Mouse (Mus musculus) frontal cortex, adult 2 months (tissue): ENCODE data around the gene Tnik. TPM values are rescaled to one million over a fixed set of nuclear protein-coding genes. Genes with fewer than 3 reads are reported as not detected.

Experiments
- DNase-seq, 2 experiments: peaks; one replicate each; pipeline ENCODE4 v3.0.0; 2022; ENCODE audit warnings: low spot score in 1 of 2; ENCODE audit errors: extremely low spot score in 1 of 2
- polyA plus RNA-seq: library from polyadenylated mRNA; depleted of rRNA; stranded (reverse); fragments of >200 nt; gene quantifications from 2 replicates; pipeline ENCODE4 v1.2.3, GENCODE M21; 2012

Tnik gene
- polyA plus RNA-seq, 1 experiment: 129 TPM

DNA sequence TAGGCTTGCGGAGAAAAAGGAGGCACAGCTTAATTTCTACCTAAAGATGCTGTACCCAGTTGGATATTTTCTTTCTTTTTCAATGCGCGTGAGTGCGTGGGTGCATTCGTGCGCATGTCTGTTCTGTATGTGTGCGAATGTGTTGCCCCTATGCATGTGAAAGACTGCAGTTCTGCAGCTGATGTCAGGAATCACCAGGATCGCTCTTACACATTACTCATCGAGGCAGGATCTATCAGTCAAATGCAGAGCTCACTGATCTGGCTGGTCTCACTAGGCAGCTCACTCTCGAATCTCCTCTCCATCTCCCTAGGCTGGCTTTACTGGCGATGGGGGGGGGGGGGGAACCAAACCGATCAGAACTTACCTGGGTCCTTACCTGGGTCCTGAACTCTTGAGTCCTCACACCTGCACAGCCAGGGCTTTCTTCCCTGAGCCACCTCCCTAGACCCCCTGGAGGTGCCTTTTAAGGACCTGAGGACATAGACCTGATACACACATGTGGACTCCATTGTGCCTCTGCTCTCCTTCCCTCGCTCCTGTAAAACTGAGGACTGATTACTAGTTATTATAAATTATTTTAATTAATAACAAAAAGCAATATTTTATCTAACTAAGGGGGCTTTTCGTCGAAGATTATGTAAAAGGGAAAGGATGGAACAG, 268.4 kb downstream of the Tnik start:
- peak; percentile 58 to 70 for DNase-seq

DNA sequence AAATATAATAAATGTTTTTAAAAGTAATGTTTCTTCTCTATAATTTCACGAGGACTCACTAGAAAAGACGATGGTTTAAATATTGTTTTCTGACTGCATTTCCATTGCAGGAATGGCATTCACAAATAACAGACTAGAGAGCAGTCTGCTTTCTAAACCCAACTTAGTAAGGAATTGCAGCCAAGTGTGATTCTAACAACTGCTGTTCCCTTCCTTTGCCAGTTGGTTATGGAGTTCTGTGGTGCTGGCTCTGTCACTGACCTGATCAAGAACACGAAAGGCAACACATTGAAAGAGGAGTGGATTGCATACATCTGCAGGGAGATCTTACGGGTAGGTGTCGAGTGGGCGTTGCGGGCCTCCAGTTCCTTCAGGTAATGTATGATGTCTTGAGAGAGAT, 269.7 kb downstream of the Tnik start:
- DNase-seq: no peak

DNA sequence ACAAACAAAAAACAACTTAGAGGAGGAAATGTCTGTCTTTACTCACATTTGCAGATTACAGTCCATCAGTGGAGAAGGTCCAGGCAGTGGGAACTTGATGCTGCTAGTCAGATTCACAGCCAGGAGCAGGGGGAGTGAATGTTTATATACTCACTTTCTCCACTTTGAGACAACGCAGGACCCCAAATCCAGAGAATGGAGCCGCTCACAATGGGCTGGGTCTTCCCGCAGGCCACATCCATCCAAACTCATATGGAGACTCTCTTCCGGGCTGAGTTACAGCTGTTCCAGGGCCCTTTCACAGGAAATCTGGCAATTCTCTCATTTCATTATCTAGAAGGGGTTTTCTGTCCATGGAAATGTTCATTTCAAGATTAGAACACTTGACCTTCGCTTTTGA, 277.1 kb downstream of the Tnik start:
- no peak for DNase-seq

DNA sequence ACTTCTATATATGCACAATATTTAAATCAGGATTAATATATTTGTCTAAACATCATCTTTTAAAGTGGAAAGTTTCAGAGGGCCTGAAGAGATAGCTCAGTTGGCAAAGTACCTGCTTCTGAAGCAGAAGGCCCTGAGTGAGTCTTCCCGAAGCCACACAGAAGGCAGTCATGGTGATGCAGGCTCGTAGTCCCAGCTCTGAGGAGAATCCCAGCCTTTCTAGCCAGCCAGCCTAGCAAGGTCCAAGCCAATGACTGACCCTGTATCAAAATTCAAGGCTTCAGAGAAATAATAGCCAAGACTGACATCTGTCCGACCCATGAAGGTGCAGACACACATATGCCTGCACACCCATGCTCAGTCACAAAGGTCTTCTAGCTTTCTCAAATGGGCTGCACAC, 279.9 kb downstream of the Tnik start:
- DNase-seq: no peak

DNA sequence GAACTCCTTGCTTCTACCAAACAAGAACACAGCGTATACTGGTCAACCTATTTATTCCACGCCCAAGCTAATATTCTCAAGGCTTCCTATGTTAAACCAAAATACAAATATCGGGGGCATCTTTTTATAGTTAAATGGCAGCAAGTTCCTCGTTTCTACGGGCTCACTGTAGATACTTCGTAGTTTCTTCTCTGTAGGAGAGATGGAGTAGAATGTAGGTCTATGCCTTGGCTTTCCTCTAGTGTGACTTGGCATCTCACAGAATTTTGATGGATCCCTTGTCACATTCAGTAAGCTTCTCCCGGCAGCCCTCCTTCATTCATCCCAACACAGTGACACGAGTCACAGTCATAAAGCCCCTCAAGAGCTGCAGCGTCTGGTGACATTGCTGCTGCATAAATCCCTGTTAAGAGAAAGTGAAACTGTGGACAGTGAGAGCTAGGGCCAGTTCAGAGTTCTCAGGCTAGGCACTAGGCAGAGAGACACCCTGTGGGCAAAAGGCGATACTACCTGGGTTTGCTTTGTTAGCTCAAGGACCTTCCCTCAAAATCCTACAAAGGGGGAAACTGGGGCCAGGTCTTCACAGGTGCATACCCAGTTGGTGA, 280.5 kb downstream of the Tnik start:
- no peak for DNase-seq

DNA sequence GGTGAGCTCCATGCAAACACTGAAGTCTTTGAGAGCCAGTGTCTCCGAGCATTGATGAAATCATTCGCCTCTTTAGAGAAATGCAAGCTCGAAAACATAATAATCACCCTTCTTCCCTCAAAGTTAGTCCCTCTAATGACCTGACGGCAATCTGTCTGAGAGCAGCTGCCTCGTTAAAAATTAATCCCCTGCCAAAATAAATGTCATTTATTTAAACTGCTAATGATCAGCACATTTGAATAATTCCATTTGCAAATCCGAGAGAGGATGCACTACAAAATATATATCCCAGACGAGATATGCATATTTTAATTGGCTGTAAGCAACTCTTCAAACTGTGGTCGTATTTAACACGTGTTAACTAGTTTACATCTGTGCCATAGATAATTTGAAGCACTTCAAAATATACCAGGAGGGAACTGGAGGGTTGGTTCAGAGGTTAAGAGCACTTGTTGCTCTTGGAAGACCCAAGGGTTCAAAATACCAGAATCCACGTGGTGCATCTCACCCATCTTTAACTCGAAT, 281.4 kb downstream of the Tnik start:
- no peak for DNase-seq

DNA sequence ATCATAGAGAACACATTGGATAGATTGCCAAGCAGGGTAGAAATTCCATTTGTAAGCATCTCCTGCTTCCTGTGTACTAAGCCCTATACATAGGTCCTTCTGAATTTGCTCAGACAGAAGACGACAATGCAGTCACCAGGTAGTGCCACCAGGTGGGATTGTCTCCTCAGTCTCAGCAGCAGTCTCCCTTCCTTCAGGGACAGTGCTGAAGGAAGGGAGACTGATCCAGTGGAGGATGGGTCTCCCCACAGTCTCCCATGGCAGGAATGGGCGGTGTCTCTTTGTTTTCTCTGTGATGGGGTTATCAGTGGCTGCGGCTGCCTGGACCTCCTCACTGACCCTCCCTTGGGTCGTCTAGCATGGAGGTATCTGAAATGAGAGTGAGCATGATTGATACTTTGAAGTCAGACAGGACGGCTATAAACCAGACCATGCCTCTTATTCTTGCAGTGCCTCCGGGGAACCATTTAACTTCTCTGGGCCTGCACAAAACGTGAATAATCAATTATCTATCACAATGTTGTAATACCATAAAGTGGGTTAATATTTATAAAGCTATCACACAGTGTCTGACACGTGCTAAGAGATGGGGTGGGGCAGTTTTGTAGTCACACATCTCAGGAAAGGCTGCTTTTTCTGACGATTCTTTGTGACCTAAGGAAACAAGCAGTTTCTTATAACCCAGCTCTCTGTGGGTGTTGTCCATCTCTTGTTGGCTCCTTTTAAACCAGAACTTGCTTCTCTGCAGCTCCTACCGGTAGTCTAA, 285.1 kb downstream of the Tnik start:
- DNase-seq: no peak

DNA sequence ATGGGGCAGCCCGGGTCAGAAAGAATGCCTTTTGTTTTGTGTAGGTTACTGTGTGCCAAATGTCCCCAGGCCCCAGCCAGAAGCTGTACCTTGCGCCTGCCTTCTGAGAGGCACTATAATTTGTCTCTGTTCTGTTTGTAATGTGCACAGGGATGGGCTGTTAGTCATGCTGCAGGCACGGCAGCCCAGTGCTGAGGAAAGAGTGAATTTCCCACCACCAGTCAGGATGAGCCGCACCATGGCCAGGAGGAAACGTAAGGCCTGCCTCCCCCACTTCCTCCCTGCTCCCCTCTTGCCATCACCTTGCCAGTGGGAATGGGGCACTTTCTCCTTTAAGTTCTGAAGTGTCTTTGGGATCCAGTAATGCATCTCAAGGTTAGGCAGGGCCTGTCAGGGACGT, 286.4 kb downstream of the Tnik start:
- no peak for DNase-seq

DNA sequence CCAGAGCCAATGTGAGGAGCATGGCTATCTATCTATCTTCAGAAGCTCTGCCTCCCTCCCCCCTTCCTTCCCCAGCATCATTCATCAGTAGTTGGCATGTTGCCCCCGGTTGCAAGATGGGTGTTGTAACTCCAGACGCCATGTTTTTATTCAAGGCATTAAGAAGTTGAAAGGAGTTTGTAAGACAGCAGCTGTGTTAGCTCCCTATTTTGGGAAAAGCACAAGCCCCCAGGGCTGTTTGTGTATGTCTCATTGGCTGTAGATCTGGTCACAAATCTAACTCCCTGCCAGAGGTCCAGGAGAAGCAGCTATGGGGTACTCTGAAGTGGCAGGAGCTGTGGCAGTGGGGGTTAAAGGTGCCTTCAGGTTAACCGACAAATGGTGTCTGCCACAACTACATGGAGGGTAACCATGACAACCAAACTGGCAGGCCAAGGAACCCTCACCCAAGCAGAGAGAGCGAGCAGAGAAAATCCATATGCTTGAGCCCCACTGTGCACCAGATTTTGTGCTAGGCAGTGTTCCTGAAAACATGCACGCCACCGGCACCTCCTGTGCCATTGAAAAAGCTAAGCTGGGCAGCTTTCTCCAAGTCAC, 287.6 kb downstream of the Tnik start:
- DNase-seq: peak; percentile 55 to 72

DNA sequence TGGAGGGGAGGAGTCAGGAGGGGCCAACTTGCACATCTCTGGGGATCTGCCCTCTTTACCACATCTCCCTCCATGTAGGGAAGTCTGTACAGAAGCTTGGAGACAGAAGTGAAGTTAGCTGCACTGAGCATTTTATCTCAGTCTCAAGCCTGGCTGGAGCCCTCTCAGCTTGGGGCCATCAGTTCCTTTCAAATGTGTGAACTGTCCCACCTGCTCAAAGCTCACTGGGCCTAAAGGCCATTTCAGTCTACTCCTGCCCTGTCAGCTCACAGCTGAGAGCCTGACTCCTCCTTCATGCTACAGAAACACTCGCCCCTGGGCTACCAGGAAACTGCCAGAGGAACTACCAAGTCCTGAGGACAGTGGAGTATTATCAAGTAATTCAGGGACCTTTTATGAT, 288.7 kb downstream of the Tnik start:
- no peak for DNase-seq

DNA sequence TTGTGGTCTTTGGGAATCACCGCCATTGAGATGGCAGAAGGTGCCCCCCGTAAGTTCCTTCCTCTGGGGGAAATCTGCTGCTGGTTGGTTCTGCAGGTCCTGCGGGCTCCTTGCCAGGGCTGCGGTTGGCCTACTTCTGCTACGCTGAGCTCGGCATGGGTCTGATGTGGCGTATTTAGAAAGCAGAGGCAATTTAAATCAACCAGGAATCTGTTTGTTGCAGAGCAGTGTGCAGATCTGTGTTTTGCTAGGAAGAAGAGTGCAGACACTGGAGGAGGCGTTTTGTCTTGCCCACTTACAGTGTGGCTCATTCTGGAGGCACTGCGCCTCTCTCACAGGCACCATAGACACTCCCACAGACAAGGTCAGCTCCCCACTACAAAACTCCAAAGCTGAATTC, 291.9 kb downstream of the Tnik start:
- peak in 1 of 2 experiments; percentile 68 for DNase-seq

DNA sequence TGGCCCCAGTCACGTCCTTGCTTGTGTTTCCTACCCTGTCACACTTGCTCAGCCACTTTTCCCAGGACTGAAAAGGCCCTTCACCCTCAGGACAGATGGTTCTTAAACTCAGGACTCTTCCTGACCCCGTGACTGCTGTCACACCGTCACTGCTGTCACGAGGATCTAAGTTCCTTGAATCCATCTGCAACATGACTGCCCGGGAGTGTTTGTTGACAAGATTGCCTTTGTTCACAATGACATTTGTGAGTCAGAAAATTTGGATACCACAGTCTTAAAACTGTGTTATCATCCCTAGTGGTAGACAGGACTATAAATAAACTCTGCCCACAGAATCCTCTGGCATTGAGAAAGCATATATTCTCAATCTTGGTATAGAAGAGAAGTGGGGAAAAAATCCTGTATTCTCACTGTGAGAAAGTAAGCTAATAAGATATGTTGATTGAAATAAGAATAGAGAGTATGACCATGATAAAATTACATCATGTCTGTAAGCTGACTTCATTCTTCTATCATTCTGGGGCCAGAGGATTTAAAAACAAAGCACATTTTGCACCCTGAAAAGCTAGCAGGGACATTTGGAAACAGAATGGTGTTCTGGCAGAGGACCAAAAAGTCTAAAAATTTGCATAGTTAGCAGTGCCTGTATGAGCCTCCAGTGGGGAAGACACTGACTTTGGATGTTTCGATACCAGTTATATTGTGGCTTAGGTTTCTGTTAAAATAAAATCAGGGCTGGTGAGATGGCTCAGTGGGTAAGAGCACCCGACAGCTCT, 293.0 kb downstream of the Tnik start:
- peak in 1 of 2 experiments; percentile 54 for DNase-seq

DNA sequence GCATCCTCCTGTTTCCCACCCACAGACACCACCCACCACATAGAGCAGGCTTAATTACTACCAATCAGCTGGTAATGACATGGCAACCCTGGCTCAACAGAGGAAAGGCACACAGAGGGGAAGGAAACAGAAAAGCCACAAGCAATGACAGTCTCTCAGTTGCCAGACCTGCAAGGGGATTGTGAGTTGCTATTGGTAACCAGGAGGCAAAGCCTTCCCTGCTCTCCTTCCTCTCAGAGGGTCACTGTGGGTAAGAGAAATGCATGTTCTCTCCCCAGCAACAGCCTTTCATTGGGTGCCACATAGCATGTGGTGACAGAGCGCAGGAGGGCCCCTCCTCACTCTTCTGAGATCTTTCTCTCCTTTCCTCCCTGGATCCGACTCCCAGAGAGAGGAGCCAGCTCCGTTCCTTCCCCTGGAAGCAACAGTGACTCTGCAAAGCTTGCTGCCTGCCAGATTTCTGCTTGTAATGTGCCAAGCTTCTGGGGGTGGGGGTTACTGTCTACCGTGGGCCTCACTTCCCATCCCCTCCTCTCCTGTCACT, 295.4 kb downstream of the Tnik start:
- DNase-seq: peak; percentile 75 to 83

DNA sequence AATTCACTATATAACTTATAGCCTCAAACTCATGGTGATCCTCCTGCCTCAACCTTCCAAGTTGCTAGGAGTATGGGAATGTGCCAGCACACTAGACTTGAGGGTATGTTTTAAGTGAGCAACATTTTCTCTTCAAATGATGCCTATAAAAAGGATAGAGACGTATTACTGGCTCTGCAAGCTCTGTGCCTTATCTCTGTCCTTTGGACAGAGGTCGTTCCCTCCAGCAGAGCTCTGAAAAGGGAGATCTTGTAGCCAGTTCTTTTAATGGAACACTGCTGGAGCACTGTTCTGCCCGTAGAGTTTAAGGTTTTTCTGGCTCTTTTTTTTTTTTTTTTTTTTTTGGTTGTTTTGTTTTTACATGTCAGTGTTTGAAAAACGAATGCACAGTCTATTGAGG, 298.4 kb downstream of the Tnik start:
- DNase-seq: no peak

DNA sequence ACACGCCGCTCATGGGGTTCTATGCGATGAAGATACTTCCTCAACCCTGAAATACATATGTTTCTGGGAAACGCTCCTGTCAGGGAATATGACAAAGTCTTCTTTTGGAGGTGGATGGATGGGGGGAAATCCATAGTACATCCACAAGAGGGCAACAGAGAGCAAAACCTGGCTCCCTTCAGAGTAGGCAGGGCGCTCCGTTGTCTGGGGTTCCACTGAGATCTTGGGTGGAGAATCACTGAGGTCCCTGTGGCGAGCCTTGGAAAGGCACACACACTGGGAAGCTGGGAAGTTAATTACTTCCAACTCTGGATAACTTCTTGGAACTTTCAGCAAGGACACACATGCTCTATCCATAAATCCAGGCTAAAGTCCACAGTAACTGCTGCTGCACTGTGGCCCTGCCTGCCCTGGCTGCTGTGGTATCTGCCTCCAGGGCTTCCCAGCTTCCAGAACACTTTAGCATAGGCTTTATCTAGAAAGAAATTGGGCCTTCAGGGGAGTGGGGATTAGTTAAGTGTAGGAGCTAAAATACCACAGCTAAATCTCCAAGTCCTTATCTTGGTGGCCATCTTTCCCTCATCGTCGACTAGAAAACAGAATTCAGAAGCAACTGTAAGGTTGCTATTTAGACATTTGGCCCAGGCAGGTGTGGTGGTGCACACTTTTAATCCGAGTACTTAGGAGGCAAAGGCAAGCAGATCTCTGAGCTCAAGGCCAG, 299.8 kb downstream of the Tnik start:
- DNase-seq: peak in 1 of 2 experiments; percentile 53

DNA sequence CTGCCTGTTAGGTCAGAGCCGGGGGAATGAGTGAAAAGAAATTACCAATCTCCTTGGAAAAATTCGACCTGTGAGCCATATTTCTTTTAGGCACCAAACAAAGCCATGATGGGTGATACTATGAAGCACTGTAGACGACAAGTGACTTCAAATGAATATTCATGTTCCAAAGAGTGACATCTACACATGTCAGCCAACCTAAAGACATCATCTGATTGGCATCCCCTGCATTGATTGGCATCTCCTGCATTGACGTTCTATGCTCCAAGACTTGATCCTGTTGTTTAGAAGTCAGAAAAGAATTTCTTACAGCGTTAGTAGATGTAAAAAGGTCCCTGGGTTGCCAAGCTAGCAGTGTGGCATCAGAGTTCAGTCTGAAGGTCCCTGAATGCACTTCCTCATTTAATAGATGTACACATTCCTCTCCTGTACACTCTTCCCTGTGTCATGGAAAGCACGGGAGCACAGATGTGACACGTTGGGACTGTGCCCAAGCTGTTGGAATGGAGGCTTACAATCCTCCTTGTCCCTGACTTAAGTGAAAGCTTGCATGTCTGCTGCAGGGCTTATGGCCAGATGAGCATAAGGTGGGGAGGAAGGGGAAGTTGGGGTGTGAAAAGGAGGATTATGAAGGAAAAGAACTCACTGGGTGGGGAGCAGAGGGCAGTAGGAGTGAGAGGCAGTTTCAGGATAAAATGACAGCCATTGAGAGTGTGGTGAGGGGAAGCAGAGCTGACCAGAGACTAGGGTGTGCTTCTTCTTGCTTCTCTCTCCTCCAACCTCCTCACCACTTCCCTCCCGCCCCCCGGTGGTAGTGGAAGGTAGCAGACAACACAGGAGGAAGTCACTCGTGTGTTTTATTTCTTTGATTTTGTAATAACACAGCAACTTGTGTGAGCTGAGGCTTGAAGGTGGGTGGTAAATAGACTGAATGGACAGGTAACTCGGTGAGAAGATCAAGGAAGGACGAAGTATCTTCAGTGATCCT, 301.6 kb downstream of the Tnik start:
- peak; percentile 47 to 78 for DNase-seq

DNA sequence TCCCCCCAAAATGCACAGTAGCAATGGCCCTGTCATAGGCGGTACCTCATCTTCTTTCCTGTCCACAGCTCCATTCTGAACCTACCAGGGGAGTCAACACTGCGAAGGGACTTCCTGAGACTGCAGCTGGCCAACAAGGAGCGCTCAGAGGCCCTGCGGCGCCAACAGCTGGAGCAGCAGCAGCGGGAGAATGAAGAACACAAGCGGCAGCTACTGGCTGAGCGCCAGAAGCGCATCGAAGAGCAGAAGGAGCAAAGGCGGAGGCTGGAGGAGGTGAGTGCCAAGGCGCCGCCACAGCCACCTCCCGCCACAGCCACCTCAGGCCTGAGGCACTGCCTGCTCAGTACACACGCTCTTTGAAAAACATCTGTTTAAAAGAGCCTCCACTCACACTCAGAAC, 314.3 kb downstream of the Tnik start:
- peak in 1 of 2 experiments; percentile 69 for DNase-seq

DNA sequence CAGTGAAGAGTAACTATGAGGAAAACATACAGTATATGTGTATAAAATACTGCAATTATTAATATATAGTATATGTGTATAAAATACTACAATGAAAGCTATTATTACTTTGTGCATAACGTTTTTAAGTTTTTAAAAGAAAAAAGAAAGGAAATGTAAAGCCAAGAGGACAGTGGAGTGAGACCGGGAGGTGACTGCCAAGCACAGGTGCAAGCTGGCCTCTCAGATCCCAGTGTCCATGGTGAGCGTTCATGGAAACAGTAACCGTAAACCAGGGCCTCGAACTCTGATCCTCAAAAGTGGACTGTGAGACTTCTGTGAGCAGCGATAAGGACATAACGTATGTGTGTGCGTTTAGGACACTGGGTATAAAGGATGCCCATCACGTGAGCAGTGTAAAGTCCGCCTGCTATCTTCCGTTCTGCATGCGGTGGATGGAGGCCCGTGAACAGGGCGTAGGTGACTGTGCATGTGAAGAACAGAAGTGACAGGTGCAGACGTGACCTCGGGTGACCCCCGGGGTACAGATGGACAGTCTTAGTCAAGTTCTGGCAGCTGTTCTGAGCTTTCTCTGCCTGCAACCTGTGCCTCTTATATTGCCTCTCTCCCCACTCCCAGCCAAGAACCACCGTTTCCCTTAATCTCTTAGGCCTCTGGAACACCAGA, 316.1 kb downstream of the Tnik start:
- DNase-seq: no peak
